Mouse (Mus musculus) hindlimb bud, embryonic 11.5 days (tissue): ENCODE measurements around the gene Armh3.

ENCODE experiments used
- DNase-seq: peaks from one replicate; pipeline ENCODE4 v3.0.0-alpha.2; 2012; ENCODE audit warnings: low read depth, low spot score; ENCODE audit errors: extremely low spot score

Gene Armh3

GRCm38 (mm10) chr19:46033911-46034310 lies 35.6 kb upstream of the Armh3 start:
- DNase-seq: no peak

GRCm38 (mm10) chr19:46032731-46033510 lies 34.6 kb upstream of the Armh3 start:
- no peak for DNase-seq

- DNase-seq: no peak
Measured at GRCm38 (mm10) chr19:46031689-46032432, 33.6 kb upstream of the Armh3 start.

GRCm38 (mm10) chr19:46030196-46030983 lies 32.1 kb upstream of the Armh3 start:
- DNase-seq: no peak

- DNase-seq: no peak
Measured at GRCm38 (mm10) chr19:46029652-46030051, 31.4 kb upstream of the Armh3 start.

GRCm38 (mm10) chr19:46028747-46029320 lies 30.5 kb upstream of the Armh3 start:
- DNase-seq: no peak

GRCm38 (mm10) chr19:46026567-46026966 lies 28.3 kb upstream of the Armh3 start:
- no peak for DNase-seq

GRCm38 (mm10) chr19:46024959-46025358 lies 26.7 kb upstream of the Armh3 start:
- no peak for DNase-seq

- no peak for DNase-seq
Measured at GRCm38 (mm10) chr19:46016023-46016422, 17.7 kb upstream of the Armh3 start.

- DNase-seq: peak; percentile 84
Measured at GRCm38 (mm10) chr19:46014572-46015178, 16.4 kb upstream of the Armh3 start.

- DNase-seq: no peak
Measured at GRCm38 (mm10) chr19:46005680-46006079, 7.4 kb upstream of the Armh3 start.

GRCm38 (mm10) chr19:46004814-46005466 lies 6.7 kb upstream of the Armh3 start:
- no peak for DNase-seq

- peak; percentile 6 for DNase-seq
Measured at GRCm38 (mm10) chr19:46003371-46004226, 5.3 kb upstream of the Armh3 start, which contains the start of gene Hps6. Hps6 (plus strand) TSS chr19:46003508.

GRCm38 (mm10) chr19:46002279-46002678 lies 4.0 kb upstream of the Armh3 start:
- DNase-seq: no peak

- no peak for DNase-seq
Measured at GRCm38 (mm10) chr19:45999378-45999777, 1.1 kb upstream of the Armh3 start.

GRCm38 (mm10) chr19:45998694-45999217 lies 468 bp upstream of the Armh3 start:
- DNase-seq: no peak

GRCm38 (mm10) chr19:45997365-45997764 lies 923 bp downstream of the Armh3 start:
- DNase-seq: peak; percentile 10

GRCm38 (mm10) chr19:45993981-45994737 lies 4.1 kb downstream of the Armh3 start:
- no peak for DNase-seq
